Mouse (Mus musculus) hindbrain, embryonic 15.5 days (tissue): ENCODE data around the gene Sept7. TPM values are rescaled to one million over a fixed set of nuclear protein-coding genes. Genes with fewer than 3 reads are reported as not detected.

Experiments
- ATAC-seq: fragments of 200-750 bp; cut with Nextera tagmentation; 2 replicates; pipeline ENCODE4 v1.8.0; 2017; ENCODE audit warnings: low read depth, moderate number of reproducible peaks, moderate TSS enrichment; ENCODE audit not compliant: low FRiP score
- H3K27ac ChIP-seq: fragments of 300-500 bp; sonication (generic); replicated peaks from 2 replicates; pipeline ENCODE4 v1.5.1; 2015; ENCODE audit warnings: mild to moderate bottlenecking, inconsistent platforms
- H3K27me3 ChIP-seq: fragments of 300-500 bp; sonication (generic); 2 replicates; pipeline ENCODE4 v1.6.1; 2015; ENCODE audit warnings: control low read depth, inconsistent platforms
- H3K36me3 ChIP-seq: fragments of 300-500 bp; sonication (generic); 2 replicates; pipeline ENCODE4 v1.6.1; 2015; ENCODE audit warnings: control low read depth, inconsistent platforms
- H3K4me1 ChIP-seq: fragments of 300-500 bp; sonication (generic); replicated peaks from 2 replicates; pipeline ENCODE4 v1.6.1; 2015; ENCODE audit warnings: control low read depth, inconsistent platforms
- H3K4me2 ChIP-seq: fragments of 300-500 bp; sonication (generic); 2 replicates; pipeline ENCODE4 v1.6.1; 2015; ENCODE audit warnings: moderate library complexity, mild to moderate bottlenecking, inconsistent platforms
- H3K4me3 ChIP-seq: fragments of 300-500 bp; sonication (generic); 2 replicates; pipeline ENCODE4 v1.5.1; 2015; ENCODE audit warnings: mild to moderate bottlenecking, inconsistent platforms
- H3K9ac ChIP-seq: fragments of 300-500 bp; sonication (generic); 2 replicates; pipeline ENCODE4 v1.6.1; 2015; ENCODE audit warnings: inconsistent platforms
- H3K9me3 ChIP-seq: fragments of 300-500 bp; sonication (generic); 2 replicates; pipeline ENCODE4 v1.6.1; 2016; ENCODE audit warnings: control low read depth, inconsistent platforms
- WGBS: fragments of 180-500 bp; shearing (Covaris S2); methylation state at CpG from one replicate; pipeline ENCODE4 v1.1.7; 2015; 5-methylcytosine and 5-hydroxymethylcytosine counted together
- polyA plus RNA-seq: library from polyadenylated mRNA; unstranded; fragments of >200 nt; fragmentation: Nextera tagmentation; extraction: Ambion mirVana; gene quantifications from 2 replicates; pipeline ENCODE4 v1.2.1, GENCODE M21; 2015

The Sept7 gene
- polyA plus RNA-seq, 1 experiment from 2014 or later, result 240 TPM

- H3K4me2 ChIP-seq, result no peak overlapping the region
- no peaks in the 10 kb centered on the region for H3K4me1 ChIP-seq
- H3K36me3 ChIP-seq, result no peaks in the 10 kb centered on the region
- H3K27ac ChIP-seq, result no peak overlapping the region
- ATAC-seq, result no peak
- no peaks in the 10 kb centered on the region for H3K9me3 ChIP-seq
- 82% methylated on average over 11 of the region's 11 CpGs for WGBS
- H3K27me3 ChIP-seq, result no peaks in the 10 kb centered on the region
- H3K4me3 ChIP-seq, result no peak overlapping the region
- H3K9ac ChIP-seq, result no peak overlapping the region
Observed at GRCm38 (mm10) chr9:25328946-25329723, 76.9 kb downstream of the Sept7 start.

GRCm38 (mm10) chr9:25337436-25338198, 85.4 kb downstream of the Sept7 start:
- ATAC-seq, result no peak
- Histone ChIP-seq H3K36me3 (no peaks in the 10 kb centered on the region), H3K27me3 (no peaks in the 10 kb centered on the region), H3K4me1 (no peaks in the 10 kb centered on the region), H3K4me2 (no peak overlapping the region), H3K27ac (no peak overlapping the region), H3K9ac (no peak overlapping the region), H3K4me3 (no peak overlapping the region), H3K9me3 (no peaks in the 10 kb centered on the region)
- 97% methylated on average over 2 of the region's 2 CpGs for WGBS

DNA sequence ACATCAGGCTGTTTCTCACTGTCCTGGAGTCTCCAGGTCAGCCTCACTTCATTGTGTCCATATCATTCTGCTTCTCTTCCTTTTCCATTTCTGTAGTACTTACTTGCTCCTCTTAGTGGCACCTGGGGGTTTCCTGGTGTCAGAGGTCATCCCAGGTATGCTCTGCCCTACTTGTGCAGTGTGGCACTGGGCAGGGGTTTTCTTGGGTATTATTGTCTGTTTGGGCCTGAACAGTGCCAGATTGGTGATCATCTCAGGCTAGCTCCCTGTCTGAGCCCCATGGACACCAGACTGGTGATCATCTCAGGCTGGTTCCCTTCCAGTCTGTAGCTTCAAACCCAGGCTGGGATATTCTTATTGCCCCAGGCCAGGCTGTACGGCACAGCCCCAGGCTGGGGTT, 88.2 kb downstream of the Sept7 start:
- Histone ChIP-seq H3K4me1 (no peaks in the 10 kb centered on the region), H3K27me3 (no peaks in the 10 kb centered on the region), H3K9me3 (no peaks in the 10 kb centered on the region), H3K36me3 (no peaks in the 10 kb centered on the region), H3K27ac (no peak overlapping the region), H3K4me3 (no peak overlapping the region), H3K4me2 (no peak overlapping the region), H3K9ac (no peak overlapping the region)
- 92% methylated on average over 1 of the region's 1 CpGs for WGBS
- ATAC-seq, result no peak

- no peak overlapping the region for H3K9ac ChIP-seq
- WGBS, result 85% methylated on average over 1 of the region's 1 CpGs
- no peak overlapping the region for H3K4me2 ChIP-seq
- no peaks in the 10 kb centered on the region for H3K4me1 ChIP-seq
- no peaks in the 10 kb centered on the region for H3K27me3 ChIP-seq
- no peak overlapping the region for H3K4me3 ChIP-seq
- H3K36me3 ChIP-seq, result no peaks in the 10 kb centered on the region
- H3K9me3 ChIP-seq, result no peaks in the 10 kb centered on the region
- ATAC-seq, result 0 out of 2 replicates have a peak, but pooled peaks have one; percentile 15
- H3K27ac ChIP-seq, result no peak overlapping the region
Observed at GRCm38 (mm10) chr9:25353775-25354174, 101.5 kb downstream of the Sept7 start.

- 76% methylated on average over 11 of the region's 11 CpGs for WGBS
- no peaks in the 10 kb centered on the region for H3K27me3 ChIP-seq
- peak; percentile 91 for ATAC-seq
Observed at GRCm38 (mm10) chr9:25355806-25356205, 103.6 kb downstream of the Sept7 start.

GRCm38 (mm10) chr9:25357589-25357988, 105.3 kb downstream of the Sept7 start:
- Histone ChIP-seq H3K4me3 (no peak overlapping the region), H3K4me1 (no peaks in the 10 kb centered on the region), H3K9ac (no peak overlapping the region), H3K4me2 (no peak overlapping the region), H3K27ac (no peak overlapping the region), H3K9me3 (no peaks in the 10 kb centered on the region), H3K27me3 (no peaks in the 10 kb centered on the region), H3K36me3 (no peaks in the 10 kb centered on the region)
- ATAC-seq, result no peak
- WGBS, result 95% methylated on average over 12 of the region's 12 CpGs

More at GRCm38 (mm10) chr9:25355806-25356205, 103.6 kb downstream of the Sept7 start:
- Histone ChIP-seq H3K36me3 (no peaks in the 10 kb centered on the region), H3K9ac (no peak overlapping the region), H3K4me1 (no peaks in the 10 kb centered on the region), H3K27ac (no peak overlapping the region), H3K4me2 (no peak overlapping the region), H3K4me3 (no peak overlapping the region), H3K9me3 (no peaks in the 10 kb centered on the region)

GRCm38 (mm10) chr9:25358018-25358417, 105.8 kb downstream of the Sept7 start:
- Histone ChIP-seq H3K4me2 (no peak overlapping the region), H3K9me3 (no peaks in the 10 kb centered on the region), H3K4me3 (no peak overlapping the region), H3K9ac (no peak overlapping the region), H3K4me1 (no peaks in the 10 kb centered on the region), H3K27ac (no peak overlapping the region), H3K36me3 (no peaks in the 10 kb centered on the region), H3K27me3 (no peaks in the 10 kb centered on the region)
- 69% methylated on average over 5 of the region's 5 CpGs for WGBS
- no peak for ATAC-seq

Other genes with a start within 250 kb of the Sept7 start
- not detected in 2 replicates for gene Gm10181, start 163.0 kb upstream of the Sept7 start, polyA plus RNA-seq
- gene Herpud2, start 100.6 kb upstream of the Sept7 start, polyA plus RNA-seq, result 35.0 and 36.0 TPM in 2 replicates
- gene Eepd1, start 229.1 kb downstream of the Sept7 start, polyA plus RNA-seq, result 11.0 and 12.0 TPM in 2 replicates